Mouse (Mus musculus): ENCODE measurements around the gene Speer4e. TPM values are rescaled to one million over a fixed set of nuclear protein-coding genes. Genes with fewer than 3 reads are reported as not detected.
"Not testable (repeated sequence)": the region's sequence is repeated elsewhere in the genome, so short reads cannot be mapped to it uniquely, and the experiment has no call there.

Speer4e gene
- total RNA-seq (2021), result not detected
- not detected in 2 replicates for polyA plus RNA-seq (2012; rRNA removed)
- long read RNA-seq, result 0 reads

DNA sequence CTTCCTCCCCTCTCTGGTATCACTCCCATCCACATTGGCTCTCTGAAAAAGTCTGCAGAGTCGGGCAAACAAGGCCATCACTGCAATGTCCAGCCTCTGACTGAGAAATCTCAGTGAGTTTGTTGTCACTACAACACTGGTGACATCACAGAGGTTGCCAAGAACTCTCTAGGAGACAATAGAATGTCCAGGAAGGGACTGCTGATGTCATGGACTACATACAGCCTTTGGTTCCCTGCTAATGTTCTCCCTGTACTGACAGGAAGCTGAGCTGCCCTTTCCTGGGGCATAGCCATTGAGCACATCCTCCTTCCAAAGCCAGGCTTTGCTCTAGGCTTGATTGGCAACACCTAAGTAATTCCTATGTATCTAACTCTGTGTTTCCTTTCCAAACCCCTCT, at the start of gene Speer4e:
Gene Speer4e, minus strand, starts transcription at position 101 of the 400 bp plus-strand sequence.
- DNase-seq, result not testable (repeated sequence)

GRCm38 (mm10) chr5:14986649-14987387, 48.6 kb upstream of the Speer4e start:
- not testable (repeated sequence) for DNase-seq

GRCm38 (mm10) chr5:14978835-14979234, 40.6 kb upstream of the Speer4e start, which contains the start of gene Gm10354:
Gm10354 (minus strand) TSS chr5:14978935.
- not testable (repeated sequence) for DNase-seq

- DNase-seq, result not testable (repeated sequence)
Observed at GRCm38 (mm10) chr5:14977368-14977767, 39.1 kb upstream of the Speer4e start.

- DNase-seq, result not testable (repeated sequence)
Observed at GRCm38 (mm10) chr5:14975294-14975693, 37.1 kb upstream of the Speer4e start.

DNA sequence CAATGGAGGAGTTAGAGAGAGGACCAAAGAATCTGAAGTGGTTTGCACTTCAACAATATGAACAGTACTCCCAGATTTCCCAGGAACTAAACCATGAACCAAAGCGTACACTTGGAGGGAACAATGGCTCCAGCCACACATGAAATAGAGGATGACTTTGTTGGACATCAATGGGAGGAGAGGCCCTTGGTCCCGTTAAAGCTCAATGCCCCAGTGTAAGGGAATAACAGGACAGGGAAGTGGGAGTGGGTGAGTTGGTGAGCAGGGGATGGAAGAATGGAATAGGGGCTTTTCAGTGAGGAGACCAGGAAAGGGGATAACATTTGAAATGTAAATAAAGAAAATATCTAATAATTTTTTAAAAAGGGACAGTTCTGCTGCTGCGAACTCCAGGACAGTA, 34.6 kb upstream of the Speer4e start:
- not testable (repeated sequence) for DNase-seq

DNA sequence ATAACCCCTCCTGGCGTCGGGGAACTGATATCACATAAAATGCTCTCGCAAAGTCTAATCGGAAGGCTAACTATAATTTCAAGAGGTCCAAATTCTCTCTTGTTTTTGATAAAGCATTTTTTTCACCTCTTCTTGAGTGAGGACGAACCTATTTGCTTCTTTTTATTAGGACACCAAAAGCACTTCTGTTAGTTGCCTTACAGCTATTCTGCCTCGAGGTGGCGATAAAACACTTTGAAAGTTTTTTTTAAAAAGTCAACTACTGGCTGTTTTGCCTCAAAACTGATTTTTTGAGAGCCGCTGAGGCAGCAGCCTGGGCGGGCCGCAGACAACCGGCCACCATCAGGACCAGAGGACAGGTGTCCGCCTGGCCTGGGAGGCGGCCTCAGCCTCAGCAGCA, 25.6 kb upstream of the Speer4e start:
- DNase-seq, result not testable (repeated sequence)

DNA sequence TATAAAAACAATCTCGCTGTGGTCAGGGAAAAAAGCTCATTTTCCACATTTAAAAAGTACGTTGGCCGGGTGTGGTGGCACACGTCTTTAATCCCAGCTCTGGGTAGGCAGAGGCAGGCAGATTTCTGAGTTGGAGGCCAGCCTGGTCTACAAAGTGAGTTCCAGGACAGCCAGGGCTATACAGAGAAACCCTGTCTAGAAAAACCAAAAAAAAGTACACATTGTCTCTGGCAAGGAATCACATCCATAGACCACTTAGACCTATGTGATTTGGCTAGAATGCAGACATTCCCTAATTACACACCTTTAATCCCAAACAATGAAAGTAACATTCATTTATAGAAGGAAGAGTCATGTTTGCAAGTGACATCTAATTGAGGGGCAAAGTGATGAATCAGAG, 23.3 kb upstream of the Speer4e start:
- DNase-seq, result not testable (repeated sequence)

DNA sequence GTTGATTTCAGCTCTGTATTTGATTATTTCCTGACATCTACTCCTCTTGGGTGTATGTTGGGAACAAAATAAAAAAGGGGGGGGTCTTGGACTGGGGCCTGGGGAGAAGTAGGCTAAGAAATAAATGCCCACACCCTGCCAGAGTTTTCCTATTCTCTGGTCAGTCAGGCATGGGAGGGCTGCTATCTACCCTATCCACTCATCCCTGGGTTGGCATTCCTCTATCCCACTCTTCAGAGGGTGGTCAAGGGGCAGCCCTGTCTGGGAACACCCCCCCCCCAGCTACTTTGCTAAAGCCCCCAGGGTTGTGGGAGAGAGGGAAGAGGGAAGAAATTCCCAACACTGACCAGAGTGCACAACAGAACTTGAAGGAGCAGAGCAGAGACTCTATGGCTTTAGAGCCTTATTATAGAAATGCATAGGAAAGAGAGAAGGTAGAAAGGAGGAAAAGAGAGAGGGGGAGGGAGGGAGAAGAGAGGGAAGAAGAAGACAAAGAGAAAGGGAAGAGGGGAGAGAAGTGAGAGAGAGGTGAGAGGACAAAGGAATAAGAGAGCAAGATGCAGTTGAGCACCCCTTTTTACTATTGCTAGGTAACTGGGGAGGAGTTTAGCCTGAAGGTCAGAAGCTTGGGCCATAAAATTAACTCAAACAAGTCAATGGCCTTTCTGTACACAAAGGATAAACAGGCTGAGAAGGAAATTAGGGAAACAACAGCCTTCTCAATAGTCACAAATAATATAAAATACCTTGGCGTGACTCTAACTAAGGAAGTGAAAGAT, 17.9 kb upstream of the Speer4e start:
- not testable (repeated sequence) for DNase-seq

- DNase-seq, result not testable (repeated sequence)
Observed at GRCm38 (mm10) chr5:14953587-14953986, 15.4 kb upstream of the Speer4e start.

GRCm38 (mm10) chr5:14952749-14953148, 14.5 kb upstream of the Speer4e start:
- not testable (repeated sequence) for DNase-seq

DNA sequence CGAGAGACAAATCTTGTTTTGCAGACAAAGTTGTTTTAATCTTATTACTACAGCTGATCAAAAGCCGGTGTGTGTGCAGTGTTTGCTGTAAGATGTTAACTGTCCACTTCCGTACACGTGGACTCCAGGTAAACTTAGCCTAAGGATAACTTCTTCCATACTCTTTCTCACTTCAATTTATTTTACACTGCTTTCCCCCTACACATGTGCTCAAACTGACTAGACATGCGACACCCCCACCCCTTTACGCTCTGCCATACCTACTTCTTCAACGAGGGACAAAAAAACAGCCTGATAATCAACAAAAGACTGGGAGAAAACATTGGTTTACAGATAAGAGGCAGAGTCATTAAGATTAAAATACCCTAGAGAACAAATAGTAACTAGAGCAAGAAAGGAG, 13.6 kb upstream of the Speer4e start:
- DNase-seq, result not testable (repeated sequence)

DNA sequence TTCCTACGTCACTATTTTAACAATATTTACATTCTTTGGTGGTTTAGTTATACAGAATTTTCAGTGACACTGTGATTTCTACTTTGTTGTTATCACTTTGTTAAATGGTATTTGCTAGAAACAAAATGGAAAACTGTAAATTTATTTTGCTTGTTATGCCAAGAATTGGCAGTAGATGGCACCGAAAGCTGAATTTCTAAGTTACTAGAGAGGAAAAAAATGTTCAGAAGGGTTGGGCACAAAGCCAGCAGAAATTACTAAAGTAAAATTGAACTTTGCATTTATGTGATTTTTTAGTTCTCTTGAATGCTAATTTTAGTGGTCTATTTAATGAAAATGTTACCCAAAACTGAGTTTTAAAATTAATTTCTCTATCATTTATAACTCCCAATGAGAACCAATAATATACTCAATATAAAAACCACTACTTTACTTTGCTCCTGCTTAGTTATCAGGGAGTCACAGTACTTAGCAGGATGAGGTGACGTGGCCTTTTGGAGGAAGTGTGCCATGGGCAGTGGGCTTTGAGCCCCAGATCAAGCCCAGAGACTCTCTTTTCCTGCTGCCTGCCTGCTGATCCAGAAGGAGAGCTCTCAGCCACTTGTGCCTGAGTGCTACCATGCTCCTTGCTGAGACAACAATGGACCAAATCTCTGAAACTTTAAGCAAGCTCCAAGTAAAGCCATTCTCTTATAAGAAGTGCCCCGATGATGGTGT, 9.4 kb upstream of the Speer4e start:
- DNase-seq, result not testable (repeated sequence)

GRCm38 (mm10) chr5:14945524-14945923, 7.3 kb upstream of the Speer4e start:
- not testable (repeated sequence) for DNase-seq

DNA sequence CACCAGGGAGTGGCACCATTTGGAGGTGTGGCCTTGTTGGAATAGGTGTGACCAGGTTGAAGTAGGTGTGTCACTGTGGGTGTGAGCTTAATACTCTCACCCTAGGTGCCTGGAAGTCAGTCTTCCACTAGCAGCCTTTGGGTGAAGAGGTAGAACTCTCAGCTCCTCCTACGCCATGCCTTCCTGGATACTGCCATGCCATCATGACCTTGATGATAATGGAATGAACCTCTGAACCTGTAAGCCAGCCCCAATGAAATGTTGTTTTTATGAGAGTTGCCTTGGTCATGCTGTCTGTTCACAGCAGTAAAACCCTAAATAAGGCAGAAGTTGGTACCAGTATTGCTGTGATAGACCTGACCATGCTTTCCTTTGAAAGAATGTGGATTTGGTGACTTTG, 2.8 kb upstream of the Speer4e start:
- not testable (repeated sequence) for DNase-seq

GRCm38 (mm10) chr5:14933721-14934120, 4.5 kb downstream of the Speer4e start:
- not testable (repeated sequence) for DNase-seq

DNA sequence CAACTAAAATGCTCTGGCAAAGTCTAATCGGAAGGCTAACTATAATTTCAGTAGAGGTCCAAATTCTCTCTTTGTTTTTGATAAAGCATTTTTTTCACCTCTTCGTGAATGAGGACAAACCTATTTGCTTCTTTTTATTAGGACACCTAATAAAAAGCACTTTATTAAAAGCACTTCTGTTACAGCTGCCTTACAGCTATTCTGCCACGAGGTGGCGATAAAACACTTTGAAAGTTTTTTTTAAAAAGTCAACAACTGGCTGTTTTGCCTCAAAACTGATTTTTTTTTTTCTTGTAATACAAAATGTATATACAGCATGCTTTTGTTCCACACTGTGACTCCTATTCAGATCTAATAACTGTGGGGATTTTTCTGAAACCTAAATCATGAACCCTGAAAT, 11.2 kb downstream of the Speer4e start:
- DNase-seq, result not testable (repeated sequence)

- not testable (repeated sequence) for DNase-seq
Observed at GRCm38 (mm10) chr5:14914799-14915198, 23.4 kb downstream of the Speer4e start, which contains the start of gene Gm9758. Gm9758 (minus strand) TSS chr5:14914899.

DNA sequence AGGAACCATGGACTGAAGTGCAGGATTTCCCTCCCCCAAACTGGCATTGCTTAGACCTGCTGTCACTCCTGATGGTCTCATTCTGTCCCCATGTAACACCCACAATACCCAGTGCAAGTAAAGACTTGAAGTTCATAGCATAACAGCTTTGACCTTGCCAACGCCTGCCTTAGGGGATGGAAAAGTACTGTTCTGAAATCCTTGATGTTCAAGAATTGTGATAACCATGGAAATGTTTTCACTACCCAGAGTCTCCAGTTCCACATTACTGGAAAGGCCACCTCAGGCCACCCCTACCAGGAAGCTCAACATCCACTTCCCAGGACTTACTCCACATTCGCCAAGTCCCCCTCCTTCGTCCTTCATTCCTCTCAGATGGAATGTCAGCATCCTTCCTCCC, 23.9 kb downstream of the Speer4e start:
- peak; percentile 8 for DNase-seq

- not testable (repeated sequence) for DNase-seq
Observed at GRCm38 (mm10) chr5:14903539-14903938, 34.7 kb downstream of the Speer4e start.

DNA sequence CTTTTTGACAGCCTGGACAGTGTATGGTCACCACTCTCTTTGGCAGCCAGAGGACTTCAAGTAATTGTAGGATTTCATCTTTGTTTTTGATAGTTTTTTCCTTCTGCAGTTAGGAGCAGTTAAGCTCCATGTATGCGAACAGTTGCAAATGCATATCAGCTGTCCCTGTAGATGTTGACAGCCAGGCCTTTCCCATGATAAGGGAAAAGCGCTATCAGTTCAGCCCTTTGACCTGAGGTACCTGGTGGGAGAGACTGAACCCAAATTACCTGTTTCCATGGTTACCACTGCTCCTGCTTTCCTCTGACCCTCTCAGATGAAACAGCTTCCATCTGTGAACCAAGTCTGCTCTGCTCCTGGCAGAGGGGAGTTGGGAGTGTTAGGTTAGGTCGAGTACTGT, 46.0 kb downstream of the Speer4e start:
- no peak for DNase-seq

GRCm38 (mm10) chr5:14885291-14885690, 52.9 kb downstream of the Speer4e start:
- DNase-seq, result not testable (repeated sequence)
